Mouse (Mus musculus): ENCODE measurements at regions not wholly inside any gene's neighbourhood (a gene's known extent, or its start where the extent isn't known, plus 50 kb on each side); places are given as distances from the start of the nearest gene placed in this dataset.

GRCm38 (mm10) chr2:57522983-57523382 lies 285.5 kb downstream of the Gpd2 start:
- no peak for TF ChIP-seq CTCF (conservative IDR thresholded peaks at IDR 0.05)
- Histone ChIP-seq H3K27ac (0 out of 2 replicates have a peak overlapping the region, but pooled peaks have one; percentile 6), H3K4me3 (no peak overlapping the region)
- no peak for DNase-seq (ENCODE audit: low spot score in 2 of 2)

- TF ChIP-seq CTCF (conservative IDR thresholded peaks at IDR 0.05), result no peak
- DNase-seq (ENCODE audit: low spot score in 2 of 2), result no peak
- Histone ChIP-seq H3K27ac (no peak overlapping the region), H3K4me3 (no peak overlapping the region)
Measured at GRCm38 (mm10) chr2:57527966-57528365, 290.5 kb downstream of the Gpd2 start.

GRCm38 (mm10) chr2:57539842-57540241 lies 302.4 kb downstream of the Gpd2 start:
- no peak for TF ChIP-seq CTCF (conservative IDR thresholded peaks at IDR 0.05)
- H3K27ac ChIP-seq, result no peak overlapping the region
- no peak for DNase-seq (ENCODE audit: low spot score in 2 of 2)
- no peak overlapping the region for H3K4me3 ChIP-seq

GRCm38 (mm10) chr2:57565258-57565657 lies 327.8 kb downstream of the Gpd2 start:
- no peak overlapping the region for H3K4me3 ChIP-seq
- H3K27ac ChIP-seq, result no peak overlapping the region
- peak; percentile 19 to 36 for DNase-seq (ENCODE audit: low spot score in 2 of 2)
- TF ChIP-seq CTCF (conservative IDR thresholded peaks at IDR 0.05), result no peak

GRCm38 (mm10) chr2:57566103-57566502 lies 328.7 kb downstream of the Gpd2 start:
- Histone ChIP-seq H3K4me3 (no peak overlapping the region), H3K27ac (no peak overlapping the region)
- no peak for DNase-seq (ENCODE audit: low spot score in 2 of 2)
- TF ChIP-seq CTCF (conservative IDR thresholded peaks at IDR 0.05), result no peak

- DNase-seq (ENCODE audit: low spot score in 2 of 2), result no peak
- Histone ChIP-seq H3K27ac (no peak overlapping the region), H3K4me3 (no peak overlapping the region)
- TF ChIP-seq CTCF (conservative IDR thresholded peaks at IDR 0.05), result no peak
Measured at GRCm38 (mm10) chr2:57567183-57567582, 329.7 kb downstream of the Gpd2 start.

GRCm38 (mm10) chr2:57587065-57587464 lies 349.6 kb downstream of the Gpd2 start:
- TF ChIP-seq CTCF (conservative IDR thresholded peaks at IDR 0.05), result no peak
- H3K4me3 ChIP-seq, result no peak overlapping the region
- no peak overlapping the region for H3K27ac ChIP-seq
- no peak for DNase-seq (ENCODE audit: low spot score in 2 of 2)

- no peak overlapping the region for H3K27ac ChIP-seq
- DNase-seq (ENCODE audit: low spot score in 2 of 2), result no peak
- TF ChIP-seq CTCF (conservative IDR thresholded peaks at IDR 0.05), result no peak
- H3K4me3 ChIP-seq, result no peak overlapping the region
Measured at GRCm38 (mm10) chr2:57593558-57593957, 356.1 kb downstream of the Gpd2 start.

GRCm38 (mm10) chr2:57597694-57598358 lies 360.4 kb downstream of the Gpd2 start:
- Histone ChIP-seq H3K27ac (peak overlapping the region; percentile 43), H3K4me3 (peak overlapping the region; percentile 7; the same call in 1 of the 2 replicates)
- peak; percentile 33 to 46 for DNase-seq (ENCODE audit: low spot score in 2 of 2)
- TF ChIP-seq CTCF (conservative IDR thresholded peaks at IDR 0.05), result peak; percentile 42

GRCm38 (mm10) chr2:57611599-57611998 lies 374.2 kb downstream of the Gpd2 start:
- no peak overlapping the region for H3K4me3 ChIP-seq
- no peak for TF ChIP-seq CTCF (conservative IDR thresholded peaks at IDR 0.05)
- no peak overlapping the region for H3K27ac ChIP-seq
- DNase-seq (ENCODE audit: low spot score in 2 of 2), result no peak

- Histone ChIP-seq H3K27ac (peak overlapping the region; percentile 87), H3K4me3 (peak overlapping the region; percentile 50)
- peak; percentile 62 to 63 for DNase-seq (ENCODE audit: low spot score in 2 of 2)
- TF ChIP-seq CTCF (conservative IDR thresholded peaks at IDR 0.05), result no peak
Measured at GRCm38 (mm10) chr2:57613243-57613642, 375.8 kb downstream of the Gpd2 start.

GRCm38 (mm10) chr2:57614587-57614991 lies 377.2 kb downstream of the Gpd2 start:
- Histone ChIP-seq H3K4me3 (peak overlapping the region; percentile 50), H3K27ac (peak overlapping the region; percentile 87)
- DNase-seq (ENCODE audit: low spot score in 2 of 2), result no peak
- TF ChIP-seq CTCF (conservative IDR thresholded peaks at IDR 0.05), result no peak

- DNase-seq (ENCODE audit: low spot score in 2 of 2), result no peak
- no peak for TF ChIP-seq CTCF (conservative IDR thresholded peaks at IDR 0.05)
- Histone ChIP-seq H3K27ac (peak overlapping the region; percentile 40; the same call in 1 of the 2 replicates), H3K4me3 (peak overlapping the region; percentile 20; the same call in 1 of the 2 replicates)
Measured at GRCm38 (mm10) chr2:57616525-57617225, 379.2 kb downstream of the Gpd2 start.

GRCm38 (mm10) chr2:57617258-57617657 lies 379.8 kb downstream of the Gpd2 start:
- no peak for DNase-seq (ENCODE audit: low spot score in 2 of 2)
- no peak for TF ChIP-seq CTCF (conservative IDR thresholded peaks at IDR 0.05)
- H3K4me3 ChIP-seq, result no peak overlapping the region
- H3K27ac ChIP-seq, result no peak overlapping the region

Data from layer of hippocampus, adult 2 months (tissue).